Mouse (Mus musculus): ENCODE measurements around the gene Armc9.

Armc9 gene

DNA sequence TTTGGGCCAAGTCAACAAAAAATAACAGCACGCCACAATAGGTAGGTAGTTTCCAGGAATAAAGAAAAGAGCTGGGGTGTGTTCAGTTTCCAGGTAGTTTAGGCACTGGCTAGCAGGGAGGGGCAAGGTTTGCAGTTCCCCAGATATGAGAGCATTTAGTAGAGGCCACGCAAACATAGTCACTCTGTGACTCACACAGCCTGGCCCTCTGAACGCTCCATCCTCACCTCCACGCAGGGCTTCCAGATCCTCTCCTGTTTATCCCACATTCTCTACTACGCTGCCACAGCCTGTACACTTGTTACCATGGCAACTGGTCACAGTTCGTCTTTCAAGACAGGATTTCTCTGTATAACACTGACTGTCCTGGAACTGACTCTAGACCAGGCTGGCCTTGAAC, 70.6 kb downstream of the Armc9 start:
- no peak for DNase-seq (ENCODE audit: low spot score)

DNA sequence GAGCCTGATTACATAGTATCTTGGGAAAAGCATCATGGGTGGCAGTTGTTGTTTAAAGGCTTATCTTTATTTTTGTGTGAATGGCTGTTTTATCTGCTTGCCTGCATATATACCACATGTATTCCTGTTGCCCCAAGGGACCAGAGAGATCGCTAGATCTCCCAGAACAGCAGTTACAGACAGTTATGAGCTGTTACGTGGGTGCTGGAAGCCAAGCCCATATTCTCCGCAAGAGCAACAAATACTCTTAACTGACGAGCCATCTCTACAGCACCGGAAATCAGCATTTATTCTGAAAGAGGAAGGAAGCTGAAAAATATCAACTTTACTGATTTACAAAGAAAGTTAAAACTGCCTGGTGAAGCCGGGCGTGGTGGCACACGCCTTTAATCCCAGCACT, 74.1 kb downstream of the Armc9 start:
- DNase-seq (ENCODE audit: low spot score) = no peak

DNA sequence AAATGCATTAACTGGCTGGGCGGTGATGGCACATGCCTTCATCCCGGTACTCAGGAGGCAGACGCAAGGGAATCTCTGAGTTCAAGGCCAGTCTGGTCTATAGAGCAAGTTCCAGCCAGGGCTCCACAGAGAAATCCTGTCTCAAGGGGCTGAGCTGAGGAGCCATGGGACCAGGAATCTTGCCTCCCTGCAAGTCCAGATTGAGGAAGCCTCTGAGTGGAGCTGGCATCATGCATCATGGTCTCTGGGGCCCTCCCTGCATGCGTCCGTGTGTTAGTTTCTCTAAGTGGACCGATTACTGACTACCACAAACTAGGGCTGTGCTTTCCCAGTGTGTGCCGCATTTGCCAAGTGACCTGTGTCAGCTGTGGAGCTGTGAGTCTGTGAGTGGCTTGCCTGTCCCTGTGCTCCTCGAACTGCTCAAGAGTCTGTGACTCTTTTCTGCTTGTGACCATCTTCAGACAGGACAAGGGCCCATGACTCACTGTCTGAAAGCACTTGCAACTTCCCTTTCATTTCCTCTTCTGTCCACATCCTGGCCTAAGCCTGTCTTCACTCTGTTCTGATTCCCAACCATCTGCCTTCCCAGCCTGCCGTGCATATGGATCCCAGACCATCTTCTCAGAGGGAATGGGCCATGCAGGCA, 74.7 kb downstream of the Armc9 start:
- DNase-seq (ENCODE audit: low spot score) = no peak

DNA sequence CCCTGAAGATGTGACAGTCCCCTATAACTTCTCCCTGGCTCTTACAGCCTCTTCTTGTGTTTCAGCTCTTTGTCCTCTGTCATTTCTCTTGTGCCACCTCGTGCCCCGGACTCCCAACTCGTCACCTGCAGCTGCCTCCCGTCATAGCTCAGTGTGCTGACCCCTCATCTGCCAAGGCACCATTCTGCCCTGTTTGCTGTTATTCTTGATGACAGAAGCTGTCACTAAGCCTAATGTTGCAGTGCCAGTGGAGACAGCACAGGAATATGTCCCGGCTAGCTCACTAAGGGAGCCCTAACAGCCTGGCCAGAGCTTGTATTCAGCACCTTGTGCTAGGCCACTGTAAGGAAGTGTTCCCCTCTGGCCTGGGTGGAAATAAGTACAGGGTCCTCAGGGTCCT, 78.1 kb downstream of the Armc9 start:
- no peak for DNase-seq (ENCODE audit: low spot score)

DNA sequence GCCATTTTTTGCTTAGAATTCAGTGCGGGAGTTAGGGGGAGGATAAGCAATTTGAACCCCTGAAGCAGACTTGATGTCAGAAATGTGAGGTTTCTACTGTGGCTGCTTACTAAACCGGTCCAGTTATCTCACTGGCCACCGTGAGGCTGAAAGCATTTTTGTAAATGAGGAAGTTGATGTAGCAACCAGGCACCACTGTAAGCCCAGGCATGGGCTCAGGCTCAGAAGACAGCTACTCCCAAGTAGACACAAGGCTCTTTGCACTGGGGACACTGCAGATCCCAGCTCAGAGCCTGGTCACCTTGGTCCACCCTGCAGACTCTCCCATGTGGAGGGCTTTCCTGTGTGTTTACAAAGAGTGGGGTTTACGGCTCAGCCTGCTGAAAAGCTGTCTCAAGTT, 79.2 kb downstream of the Armc9 start:
- DNase-seq (ENCODE audit: low spot score) = no peak

DNA sequence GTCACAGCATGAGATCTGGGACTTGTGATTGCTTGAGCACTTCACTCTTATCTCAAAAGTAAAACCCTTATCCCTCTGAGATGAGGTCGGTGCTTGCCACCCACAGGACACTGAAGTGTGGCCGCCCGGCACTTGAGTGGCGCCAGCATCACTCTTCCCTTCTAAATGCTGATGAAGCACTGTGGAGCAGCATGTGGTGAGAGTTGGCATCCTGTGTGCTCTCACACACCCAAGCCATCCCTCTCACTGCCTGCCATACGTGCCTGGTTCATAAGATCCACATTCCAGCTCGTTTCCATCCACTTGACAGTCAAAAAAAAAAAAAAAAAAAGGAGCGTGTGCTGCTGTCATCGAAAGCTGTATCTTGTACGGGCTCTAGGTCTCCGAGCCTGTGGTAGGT, 80.5 kb downstream of the Armc9 start:
- DNase-seq (ENCODE audit: low spot score) = no peak

DNA sequence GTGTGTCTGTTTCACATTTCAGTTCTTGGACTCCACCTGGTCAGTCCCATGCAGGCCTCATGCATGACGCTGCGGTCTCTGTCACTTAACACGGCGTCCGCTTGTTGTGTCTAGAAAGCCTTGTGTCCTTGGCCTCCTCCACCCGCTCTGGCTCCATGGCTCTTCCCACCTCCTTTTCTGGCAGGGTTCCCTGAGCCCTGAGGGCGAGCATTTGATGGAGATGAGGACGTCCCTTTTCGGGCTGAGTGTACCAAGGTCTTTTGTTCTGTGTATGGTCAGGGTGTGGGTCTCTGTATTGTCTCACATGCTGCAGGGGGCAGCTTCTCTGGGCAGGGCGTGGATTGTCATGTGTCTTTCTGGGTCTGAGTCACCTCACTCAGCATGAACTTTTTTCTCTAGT, 81.9 kb downstream of the Armc9 start:
- no peak for DNase-seq (ENCODE audit: low spot score)

DNA sequence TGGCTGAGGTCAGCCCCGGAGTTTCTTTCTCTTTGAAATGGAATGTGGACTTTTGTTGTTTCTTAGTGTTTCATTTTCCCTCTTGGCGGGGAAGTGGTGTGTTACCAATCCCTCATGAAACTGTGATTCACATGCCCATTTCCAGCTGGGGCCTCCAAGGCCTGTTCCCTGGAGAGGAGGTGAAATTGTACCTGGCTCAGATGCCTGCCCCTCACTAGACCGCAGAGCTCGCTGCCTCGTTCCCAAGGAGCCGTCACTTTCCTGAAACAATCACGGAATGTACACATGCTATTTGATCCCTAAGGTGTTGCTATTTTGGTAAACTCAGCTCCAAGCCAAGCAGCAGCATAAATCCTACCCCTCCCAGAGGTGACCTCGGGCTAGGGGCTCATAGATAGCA, 84.4 kb downstream of the Armc9 start:
- DNase-seq (ENCODE audit: low spot score) = no peak

DNA sequence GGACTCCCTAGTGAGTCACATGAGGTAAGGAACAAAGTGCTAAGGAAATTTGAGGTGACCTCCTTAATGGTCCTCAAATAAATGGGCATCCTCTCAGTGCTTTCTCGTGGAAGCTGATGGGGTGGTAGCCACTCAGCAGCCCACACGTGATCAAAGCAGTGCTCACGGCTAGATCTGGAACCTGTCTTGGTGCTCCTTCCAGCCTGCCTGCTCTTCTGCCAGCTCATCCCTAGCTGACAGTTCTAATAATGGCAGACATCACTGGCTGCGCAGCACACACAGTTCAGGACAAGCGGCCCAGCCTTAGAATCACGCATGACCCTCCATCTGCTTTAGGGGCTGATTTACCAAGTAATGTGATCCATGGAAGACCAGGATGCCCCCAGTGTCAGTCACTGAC, 85.3 kb downstream of the Armc9 start:
- no peak for DNase-seq (ENCODE audit: low spot score)

DNA sequence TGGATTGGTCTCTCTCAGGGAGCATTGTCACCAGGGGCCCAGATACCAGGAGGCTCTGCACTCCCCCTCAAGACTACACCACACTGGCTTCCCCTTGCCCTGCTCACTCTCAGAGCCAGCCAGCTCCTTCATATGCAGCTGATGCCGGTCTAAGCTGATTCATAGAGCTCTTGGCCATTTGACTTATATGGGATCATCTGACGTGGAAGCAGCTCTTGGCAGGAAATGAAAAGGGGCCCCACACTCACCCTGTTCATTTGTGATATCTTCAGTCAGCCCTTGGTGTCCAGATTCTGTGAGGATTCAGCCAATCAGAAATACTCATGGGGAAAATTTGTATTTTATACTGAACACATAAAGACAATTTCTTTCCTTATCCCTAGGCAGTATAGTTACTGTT, 86.4 kb downstream of the Armc9 start:
- DNase-seq (ENCODE audit: low spot score) = no peak

DNA sequence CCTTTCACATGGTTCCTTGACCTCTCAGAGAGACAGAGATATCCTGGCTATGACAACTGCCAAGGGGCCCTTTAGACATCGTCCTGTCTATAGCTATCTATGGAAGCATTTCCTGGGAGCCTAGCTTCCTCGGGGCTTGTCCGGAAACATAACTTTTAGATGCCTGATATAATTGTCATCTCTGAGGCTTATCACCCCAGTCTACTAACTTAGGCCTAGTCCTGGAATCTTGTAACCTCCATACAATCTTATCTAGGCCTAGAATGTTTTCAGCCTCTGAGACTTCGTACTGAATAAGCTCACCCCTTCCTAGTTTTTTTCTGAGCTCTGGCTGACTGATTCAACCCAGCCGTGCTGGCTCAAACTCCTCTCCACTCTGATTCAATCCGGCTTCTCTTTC, 88.9 kb downstream of the Armc9 start:
- no peak for DNase-seq (ENCODE audit: low spot score)

DNA sequence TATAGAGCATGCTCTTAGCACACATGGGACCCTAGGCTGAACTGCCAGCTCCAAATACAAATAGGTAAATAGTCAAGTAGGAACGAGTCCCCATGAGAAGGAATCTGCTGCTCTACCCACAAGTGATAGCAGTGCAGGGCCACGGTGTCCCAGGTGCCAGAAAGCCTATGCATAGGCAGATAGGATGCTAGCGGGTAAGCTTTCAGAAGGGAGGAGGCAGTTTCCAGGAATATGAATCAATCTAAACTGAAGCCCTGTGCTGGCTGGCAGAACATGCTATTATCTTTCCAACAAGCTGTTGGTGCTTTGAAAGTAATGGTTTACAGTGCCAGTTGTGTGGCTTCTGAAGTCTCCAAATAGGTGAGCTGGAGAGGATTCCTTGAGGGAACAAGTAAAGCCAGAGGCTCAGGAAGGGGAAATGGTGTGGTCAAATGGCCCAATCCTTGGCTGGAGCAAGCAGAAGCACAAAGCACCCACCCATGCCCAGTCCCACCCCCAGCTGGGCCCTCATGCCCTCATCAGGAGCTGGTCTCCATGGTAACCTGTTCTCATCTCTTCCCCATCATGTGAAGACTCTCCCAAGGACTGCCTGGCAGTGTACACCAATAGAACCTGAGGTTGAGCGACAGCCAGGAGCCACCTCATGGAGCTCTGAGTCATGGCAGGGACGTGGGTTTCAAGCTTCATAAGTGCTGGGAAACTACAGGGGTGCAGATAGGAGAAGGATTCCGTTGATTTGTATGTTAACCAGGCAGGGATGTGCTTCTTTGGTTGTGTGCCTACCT, 90.9 kb downstream of the Armc9 start:
- no peak for DNase-seq (ENCODE audit: low spot score)

DNA sequence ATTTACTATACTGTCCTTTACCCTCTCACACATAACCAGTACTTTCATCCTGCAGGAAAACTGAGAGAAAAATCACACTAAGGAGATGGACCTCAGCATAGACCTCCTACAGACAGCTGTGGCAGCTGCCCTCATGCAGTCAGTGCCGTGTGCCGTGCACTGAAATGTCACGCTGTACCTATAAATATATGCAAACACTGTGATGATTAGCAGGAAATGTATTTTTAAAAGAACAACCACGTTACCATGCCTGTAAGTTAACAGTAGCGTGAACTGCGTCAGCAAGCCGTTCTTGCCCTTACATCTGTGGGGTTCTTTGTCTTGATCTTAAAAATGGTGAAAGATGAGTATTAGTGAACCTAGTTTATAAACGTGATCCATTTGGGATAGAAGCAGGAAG, 98.8 kb downstream of the Armc9 start:
- DNase-seq (ENCODE audit: low spot score) = no peak

DNA sequence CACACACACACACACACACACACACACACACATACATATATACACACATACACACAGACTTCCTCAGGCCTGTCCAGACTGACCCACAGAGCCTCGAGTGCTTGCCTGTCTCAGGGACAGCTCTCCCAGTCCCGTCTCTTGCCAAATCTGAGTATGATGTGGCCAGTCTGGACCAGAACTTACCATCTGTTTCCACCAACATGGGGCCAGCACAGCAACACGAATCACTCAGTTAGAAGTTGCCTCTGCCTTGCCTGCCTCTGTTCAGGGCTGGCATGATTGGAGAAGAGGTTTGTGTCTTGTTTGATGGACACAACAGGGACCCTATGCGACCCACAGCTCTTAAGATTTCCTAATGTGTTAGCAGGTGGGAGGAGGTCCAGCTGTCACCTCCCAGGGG, 101.7 kb downstream of the Armc9 start:
- DNase-seq (ENCODE audit: low spot score) = no peak

DNA sequence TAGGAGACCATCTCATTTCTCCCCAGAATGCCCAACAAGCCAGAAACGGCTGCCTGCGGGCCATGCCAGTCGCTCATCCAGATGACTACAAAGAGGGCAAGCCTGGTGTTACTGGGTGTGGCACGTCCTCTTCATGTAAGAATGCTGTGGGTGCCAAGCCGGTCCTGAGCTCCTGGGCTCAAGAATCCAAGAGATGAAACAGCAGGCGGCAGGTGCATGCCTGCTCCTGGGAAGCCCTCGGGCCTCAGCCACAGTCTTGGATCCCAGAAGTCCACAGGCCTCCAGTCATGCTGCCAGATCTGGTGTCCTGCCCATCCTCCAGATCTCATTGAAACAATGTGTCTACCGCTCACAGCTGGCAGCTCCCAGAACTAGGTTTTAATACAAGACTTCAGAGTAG, 102.6 kb downstream of the Armc9 start:
- DNase-seq (ENCODE audit: low spot score) = no peak

DNA sequence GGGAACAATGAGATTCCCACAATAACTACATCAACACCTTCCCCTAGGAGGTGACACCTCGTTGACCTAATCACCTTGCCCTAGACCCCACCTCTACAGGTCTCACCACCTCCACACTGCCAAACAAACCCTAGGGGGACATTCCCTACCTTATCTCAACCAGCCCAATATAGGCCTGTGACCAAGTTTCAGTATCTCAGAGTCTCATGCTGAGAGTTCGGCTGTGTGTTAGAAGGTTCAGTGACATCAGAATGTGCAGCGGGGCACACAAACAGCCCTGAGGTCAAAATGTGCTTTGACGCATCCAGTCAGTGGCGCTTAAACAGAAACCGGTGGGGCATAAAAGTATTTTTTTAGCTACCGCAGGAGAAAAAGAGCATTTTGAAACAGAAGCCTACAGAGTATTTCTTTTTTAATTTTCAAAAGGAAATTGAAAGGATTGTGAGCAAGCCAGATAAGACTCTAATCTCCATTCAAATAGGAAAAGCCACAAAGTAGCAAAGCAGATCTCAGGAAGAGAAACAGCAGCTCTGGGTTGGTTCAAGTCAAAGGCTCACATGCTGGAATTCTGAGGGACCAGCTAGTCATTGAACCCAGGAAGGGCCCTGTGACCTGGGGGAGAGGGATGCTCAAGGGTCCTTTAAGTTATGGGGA, 103.7 kb downstream of the Armc9 start:
- DNase-seq (ENCODE audit: low spot score) = no peak

DNA sequence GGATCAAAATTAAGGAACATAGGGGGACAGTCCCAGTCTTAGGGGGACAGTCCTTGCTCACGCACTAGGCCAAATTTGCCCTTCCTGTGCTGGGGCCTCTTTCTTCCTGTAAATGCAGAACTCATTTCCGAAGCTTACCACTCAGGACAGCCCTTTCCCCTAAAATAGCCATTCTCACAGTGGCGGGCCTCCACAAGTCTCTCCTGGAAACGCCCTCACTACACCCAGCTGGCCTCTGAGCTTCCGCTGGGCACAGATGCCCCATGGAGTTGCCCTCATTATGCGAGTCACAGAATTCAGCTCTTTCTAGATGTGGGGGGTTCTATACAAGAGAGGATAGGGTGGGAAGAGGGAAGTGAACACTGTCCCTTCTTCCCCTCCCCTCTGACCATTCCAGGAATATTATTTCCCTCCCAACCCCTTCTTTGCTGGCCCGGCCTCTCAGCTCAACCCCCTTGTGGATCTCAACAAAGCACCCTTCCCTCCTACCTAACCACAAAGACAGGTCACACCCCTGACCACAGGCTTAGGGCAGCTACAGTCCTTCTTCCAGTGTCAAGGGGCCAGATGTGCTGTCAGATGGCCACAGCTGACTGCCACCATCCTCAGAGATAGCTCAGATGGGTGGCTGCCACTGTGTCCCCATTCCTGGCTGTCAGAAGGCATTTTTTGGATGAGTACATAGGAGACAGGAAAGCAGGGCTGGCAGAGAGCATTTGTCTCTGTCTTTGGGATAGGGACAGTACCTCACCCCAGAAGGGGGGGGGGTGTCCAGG, 109.2 kb downstream of the Armc9 start:
- no peak for DNase-seq (ENCODE audit: low spot score)

DNA sequence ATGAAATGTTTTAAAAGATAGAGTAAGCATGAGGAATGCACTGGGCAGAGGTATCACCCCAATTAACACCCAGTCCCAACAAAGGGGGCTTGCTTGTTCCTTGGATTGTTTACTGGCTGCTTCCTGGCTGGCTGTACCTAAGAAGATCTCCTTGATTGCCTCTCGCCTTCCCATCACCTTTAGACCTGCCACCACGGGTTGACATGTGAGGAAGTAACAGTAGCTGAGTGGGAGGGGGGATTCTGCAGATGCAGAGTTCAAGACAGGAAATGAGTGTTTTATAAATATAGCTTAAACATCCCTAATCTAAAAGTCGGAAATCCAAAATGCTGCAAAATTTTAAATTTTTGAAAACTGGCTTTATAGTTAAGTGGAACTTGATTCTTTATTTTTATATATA, 110.5 kb downstream of the Armc9 start:
- no peak for DNase-seq (ENCODE audit: low spot score)

DNA sequence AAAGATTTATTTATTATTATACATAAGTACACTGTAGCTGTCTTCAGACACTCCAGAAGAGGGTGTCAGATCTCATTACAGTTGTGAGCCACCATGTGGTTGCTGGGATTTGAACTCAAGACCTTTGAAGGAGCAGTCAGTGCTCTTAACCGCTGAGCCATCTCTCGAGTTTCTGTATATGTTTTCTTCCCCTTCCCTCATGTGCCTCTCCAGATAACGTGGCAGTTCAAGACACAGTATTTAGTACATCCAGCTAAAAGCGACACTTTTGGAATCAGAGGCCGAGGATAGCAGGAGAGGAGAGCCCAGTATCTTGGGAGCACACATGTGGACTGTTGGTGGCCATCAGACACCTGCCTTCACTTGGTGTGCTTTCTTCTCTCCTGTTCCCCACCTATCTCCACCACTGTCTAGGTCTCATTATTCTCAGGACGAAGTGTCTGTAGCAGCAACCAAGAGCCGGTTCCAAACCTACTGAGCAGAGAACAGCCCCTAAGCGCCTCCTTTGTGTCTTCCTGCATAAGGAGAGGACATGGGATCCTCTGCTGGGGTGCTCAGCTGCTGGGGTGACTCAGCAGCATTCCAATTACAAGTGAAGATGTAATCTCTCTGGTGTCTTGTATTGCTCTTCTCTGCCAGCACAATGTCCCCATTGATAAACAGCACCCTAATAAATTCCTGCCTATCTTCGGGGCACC, 114.1 kb downstream of the Armc9 start:
- no peak for DNase-seq (ENCODE audit: low spot score)

DNA sequence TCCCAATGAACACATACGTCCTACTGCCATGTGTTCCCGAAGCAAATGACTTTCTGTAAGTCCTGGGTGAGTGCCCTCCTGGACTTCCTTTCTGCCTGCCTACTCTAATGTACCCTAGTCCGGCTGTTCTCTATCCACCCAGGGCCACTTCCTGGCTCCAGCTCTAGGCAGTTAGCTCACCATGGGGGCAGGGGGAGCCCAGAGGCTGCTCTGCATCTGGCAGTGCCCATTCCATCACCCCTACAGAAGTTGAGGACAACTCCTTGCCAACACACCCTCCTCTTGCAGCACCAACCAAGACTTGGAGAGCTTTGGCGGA, 114.6 kb downstream of the Armc9 start:
- DNase-seq (ENCODE audit: low spot score) = no peak

DNA sequence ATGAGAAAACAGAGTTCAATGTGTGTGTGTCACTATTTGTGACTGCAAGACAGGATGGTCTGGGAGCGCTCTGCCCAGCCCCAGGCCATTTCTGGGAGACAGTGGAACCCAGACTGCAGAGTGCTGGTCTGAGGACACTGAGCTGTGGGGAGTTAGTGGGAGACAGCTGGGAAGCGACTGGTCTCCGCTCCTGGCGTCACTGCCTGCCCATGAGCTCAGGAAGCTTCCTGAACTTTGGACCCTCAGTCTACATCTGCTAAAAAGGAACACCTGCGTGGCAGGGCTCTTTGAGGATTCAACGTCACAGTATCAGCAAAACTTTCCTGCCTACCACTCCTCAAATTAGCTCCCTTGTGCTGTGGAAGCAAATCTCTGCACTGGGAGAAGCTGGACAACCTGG, 117.1 kb downstream of the Armc9 start:
- no peak for DNase-seq (ENCODE audit: low spot score)

DNA sequence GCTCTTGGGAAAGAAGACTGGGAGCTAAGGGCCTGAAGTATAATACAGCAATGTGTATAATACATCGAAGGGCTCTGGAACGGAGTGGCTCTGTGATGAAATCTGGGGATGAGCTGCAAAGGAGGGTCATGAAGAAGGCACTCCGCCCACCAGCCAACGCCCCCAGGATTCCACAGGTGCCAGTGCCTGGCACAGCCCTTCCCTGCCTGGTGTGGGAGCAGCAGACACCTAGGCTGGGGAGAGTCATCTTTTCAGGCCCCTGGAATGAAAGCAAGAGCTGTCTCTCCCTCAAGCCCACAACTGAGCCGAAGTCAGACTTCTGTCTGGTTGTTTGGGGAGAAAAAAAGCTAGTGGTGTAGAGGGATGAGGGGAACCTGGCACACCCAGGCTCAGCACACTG, 122.5 kb downstream of the Armc9 start:
- no peak for DNase-seq (ENCODE audit: low spot score)

Data from layer of hippocampus, adult 9-10 months (tissue).